Mouse (Mus musculus) cerebellum, adult 2 months (tissue): ENCODE data around the gene Rnf44. TPM values are rescaled to one million over a fixed set of nuclear protein-coding genes. Genes with fewer than 3 reads are reported as not detected.

Experiments
- DNase-seq, 2 experiments: peaks; one replicate each; pipeline ENCODE4 v3.0.0; 2021
- H3K27ac ChIP-seq: fragments of 200-500 bp; 2 replicates; pipeline ENCODE4 v1.5.1; 2012; ENCODE audit warnings: low read length, control low read depth, inconsistent platforms; ENCODE audit not compliant: insufficient read depth
- H3K27me3 ChIP-seq: fragments of 200-500 bp; 2 replicates; pipeline ENCODE4 v1.6.1; 2012; ENCODE audit warnings: inconsistent platforms, mild to moderate bottlenecking, low read length, moderate library complexity; ENCODE audit not compliant: control insufficient read depth, insufficient read depth
- H3K4me1 ChIP-seq: fragments of 200-500 bp; 2 replicates; pipeline ENCODE4 v1.6.1; 2011; ENCODE audit warnings: low read length; ENCODE audit not compliant: control insufficient read depth, insufficient read depth
- H3K4me3 ChIP-seq: fragments of 200-500 bp; replicated peaks from 2 replicates; pipeline ENCODE3; 2011; ENCODE audit warnings: mild to moderate bottlenecking, low read depth, low read length, control low read depth; ENCODE audit not compliant: insufficient read depth
- CTCF ChIP-seq: fragments of 200-500 bp; IDR thresholded peaks from 2 replicates; pipeline ENCODE4 v1.5.1; 2011; ENCODE audit warnings: low read depth, mild to moderate bottlenecking, control low read depth, low read length, moderate library complexity, borderline replicate concordance; ENCODE audit not compliant: insufficient read depth
- POLR2A ChIP-seq: fragments of 200-500 bp; IDR thresholded peaks from 2 replicates; pipeline ENCODE4 v1.6.1; 2011; ENCODE audit warnings: low read length, control low read depth, borderline replicate concordance; ENCODE audit not compliant: insufficient read depth
- WGBS: fragments of 180-500 bp; shearing (Covaris S2); methylation state at CpG from one replicate; pipeline ENCODE4 v1.1.7; 2018; 5-methylcytosine and 5-hydroxymethylcytosine counted together
- polyA plus RNA-seq: library from polyadenylated mRNA; depleted of rRNA; stranded (reverse); fragments of >200 nt; gene quantifications from 2 replicates; pipeline ENCODE4 v1.2.3, GENCODE M21; 2012

Gene Rnf44
- polyA plus RNA-seq, 1 experiment, result 91.5 TPM

DNA sequence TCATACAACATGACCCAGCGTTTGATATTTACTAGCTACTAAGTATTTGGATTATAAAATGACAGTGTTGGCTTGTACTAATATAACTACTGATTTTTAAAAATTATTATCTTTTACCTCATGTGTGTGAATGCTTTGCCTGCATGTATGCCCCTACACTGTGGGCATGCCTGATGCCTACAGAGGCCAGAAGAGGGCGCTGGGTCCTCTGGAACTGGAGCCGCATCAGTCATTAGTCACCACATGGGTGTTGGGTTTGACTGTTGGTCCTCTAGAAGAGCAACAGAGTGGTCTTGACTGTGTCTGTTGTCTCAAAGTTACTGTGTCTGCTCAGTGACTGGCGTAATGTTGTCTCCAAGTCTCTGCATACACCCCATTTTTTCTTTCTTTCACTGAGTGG, 20.7 kb upstream of the Rnf44 start:
- peak; percentile 33; the same call in 1 of the 2 replicates for TF ChIP-seq CTCF
- TF ChIP-seq POLR2A, result no peak
- H3K4me3 ChIP-seq, result no peak overlapping the region
- 48% methylated on average over 4 of the region's 4 CpGs for WGBS
- H3K4me1 ChIP-seq, result peaks cover 14% of the 10 kb centered on the region
- H3K27ac ChIP-seq, result no peak overlapping the region
- H3K27me3 ChIP-seq, result no peaks in the 10 kb centered on the region
- no peak for DNase-seq

DNA sequence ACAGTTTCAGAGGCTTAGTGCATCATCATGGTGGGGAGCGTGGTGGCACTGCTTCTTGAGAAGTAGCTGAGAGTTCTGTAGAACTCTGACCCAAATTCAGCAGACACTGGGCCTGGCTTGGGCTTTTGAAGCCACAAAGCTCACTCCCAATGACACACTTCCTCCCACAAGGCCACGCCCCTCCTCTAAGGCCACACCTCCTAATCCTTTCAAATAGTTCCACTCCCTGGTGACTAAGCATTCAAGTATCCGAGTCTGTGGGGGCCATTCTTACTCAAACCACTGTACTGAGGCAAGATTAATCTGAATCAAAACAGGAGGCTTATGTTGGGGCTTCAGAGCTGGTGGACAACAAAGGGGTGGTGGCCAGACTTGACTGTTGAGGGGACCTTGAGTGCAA, 17.2 kb upstream of the Rnf44 start:
- DNase-seq, result no peak
- H3K27ac ChIP-seq, result no peak overlapping the region
- H3K4me1 ChIP-seq, result no peaks in the 10 kb centered on the region
- TF ChIP-seq POLR2A, result no peak
- WGBS, result 84% methylated on average over 3 of the region's 3 CpGs
- no peak overlapping the region for H3K4me3 ChIP-seq
- no peaks in the 10 kb centered on the region for H3K27me3 ChIP-seq

DNA sequence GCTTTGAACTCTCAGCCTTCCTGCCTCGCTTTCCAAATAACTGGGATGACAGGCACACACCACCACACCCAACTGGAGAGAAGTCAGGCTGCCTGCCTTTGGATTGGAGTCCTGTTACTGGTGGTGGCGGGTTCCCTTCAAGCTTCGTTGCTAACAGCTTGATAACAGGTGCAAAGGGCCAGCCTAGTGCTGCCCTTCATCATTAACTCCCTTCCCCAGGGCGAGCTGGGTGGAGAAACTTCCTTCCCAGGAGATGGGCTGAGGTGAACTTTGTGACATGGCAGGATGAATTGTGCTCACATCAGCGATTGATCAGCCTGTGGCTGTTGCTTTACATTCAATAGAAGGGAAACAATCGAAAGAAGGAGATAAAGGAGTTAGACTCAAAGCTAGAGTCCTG, 11.2 kb upstream of the Rnf44 start:
- H3K27me3 ChIP-seq, result no peaks in the 10 kb centered on the region
- H3K4me3 ChIP-seq, result no peak overlapping the region
- WGBS, result 56% methylated on average over 6 of the region's 6 CpGs
- DNase-seq, result no peak
- TF ChIP-seq POLR2A, result no peak
- H3K27ac ChIP-seq, result no peak overlapping the region
- H3K4me1 ChIP-seq, result no peaks in the 10 kb centered on the region

DNA sequence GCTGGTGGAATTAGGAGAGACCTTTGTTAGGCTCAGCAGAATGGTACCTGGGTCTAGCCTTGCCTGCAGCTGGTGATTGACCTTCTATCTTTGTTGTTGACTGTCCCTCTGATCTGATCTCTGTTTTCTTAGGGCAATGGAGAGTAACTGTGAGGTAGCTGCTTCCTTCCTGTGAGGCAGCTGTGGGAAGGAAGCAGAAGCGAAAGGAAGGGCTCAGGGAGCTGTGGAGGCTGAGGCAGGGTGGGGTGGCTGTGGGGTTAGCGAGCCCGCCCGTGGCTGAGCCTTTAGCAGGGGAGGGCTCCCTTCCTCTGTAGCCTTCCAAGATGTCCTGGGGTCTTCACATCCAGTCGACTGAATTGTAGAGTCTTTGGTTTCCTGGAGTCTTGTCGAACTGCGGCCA, 8.8 kb upstream of the Rnf44 start:
- no peak overlapping the region for H3K4me3 ChIP-seq
- 49% methylated on average over 7 of the region's 7 CpGs for WGBS
- H3K4me1 ChIP-seq, result no peaks in the 10 kb centered on the region
- no peak for DNase-seq
- no peak for TF ChIP-seq POLR2A
- no peaks in the 10 kb centered on the region for H3K27me3 ChIP-seq
- no peak overlapping the region for H3K27ac ChIP-seq

DNA sequence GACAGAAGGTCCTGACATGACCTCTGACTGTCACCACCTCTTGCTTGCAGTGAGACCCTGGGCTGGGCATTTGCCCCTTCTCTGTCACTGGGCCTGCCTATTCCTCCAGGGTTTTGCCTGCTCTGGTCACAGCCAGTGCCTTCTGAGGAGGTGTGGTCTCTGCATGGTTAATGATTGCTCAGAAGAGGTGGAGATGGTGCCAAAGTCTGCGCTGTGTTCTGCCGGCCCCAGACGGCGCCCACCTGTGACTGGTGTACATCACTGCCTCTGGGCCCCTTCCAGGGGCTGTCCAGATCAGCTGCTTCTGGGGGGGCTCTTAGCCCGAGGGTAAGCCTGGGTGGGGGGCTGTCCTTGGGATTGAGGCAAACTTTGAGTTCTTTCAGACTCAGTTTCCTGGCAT, 7.5 kb upstream of the Rnf44 start, which contains the start of gene Cdhr2:
Gene Cdhr2 (plus strand): TSS at position 219 of the 400 bp plus-strand sequence.
- no peak within 1 kb of the TSS for H3K4me3 ChIP-seq
- 30% methylated on average over 5 of the region's 5 CpGs for WGBS
- H3K27ac ChIP-seq, result no peak within 1 kb of the TSS
- H3K27me3 ChIP-seq, result no peaks in the 10 kb centered on the region
- H3K4me1 ChIP-seq, result no peaks in the 10 kb centered on the region
- TF ChIP-seq CTCF (no peak), POLR2A (no peak)
- no peak for DNase-seq

DNA sequence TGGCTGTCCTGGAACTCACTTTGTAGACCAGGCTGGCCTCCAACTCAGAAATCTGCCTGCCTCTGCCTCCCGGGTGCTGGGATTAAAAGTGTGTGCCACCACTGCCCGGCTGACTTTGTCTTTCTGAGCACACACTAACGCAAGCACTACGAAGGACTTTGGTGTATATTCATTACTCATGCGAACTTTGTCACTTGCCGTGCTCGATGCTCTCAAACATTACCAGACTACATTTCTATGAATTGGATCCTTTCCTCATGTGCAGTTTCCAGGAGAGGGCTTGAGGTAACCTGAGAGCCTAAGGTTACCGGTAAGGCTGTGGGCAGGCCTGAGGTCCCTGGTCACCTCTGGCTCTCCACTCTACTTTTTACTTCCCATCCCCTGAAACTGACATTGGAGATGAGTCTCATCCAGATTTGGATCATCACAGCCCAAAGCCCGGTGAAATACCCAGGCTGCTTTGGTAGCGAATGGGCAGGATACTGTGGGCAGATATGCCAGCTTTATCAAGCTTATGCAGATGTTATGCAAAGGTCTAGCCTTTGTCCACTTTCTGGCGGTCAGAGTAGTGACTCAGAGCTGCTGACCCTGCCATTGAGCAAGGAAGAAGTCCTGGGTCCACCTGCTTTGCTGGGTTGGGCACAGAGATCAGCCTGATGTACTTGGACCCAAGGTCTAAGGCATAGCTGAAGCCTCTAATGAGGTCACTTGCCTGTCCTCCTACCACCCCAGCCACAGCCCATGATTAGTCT, 1.9 kb upstream of the Rnf44 start:
- H3K4me1 ChIP-seq, result peaks cover 11% of the 10 kb centered on the region
- 90% methylated on average over 11 of the region's 11 CpGs for WGBS
- no peaks in the 10 kb centered on the region for H3K27me3 ChIP-seq
- no peak overlapping the region for H3K4me3 ChIP-seq
- H3K27ac ChIP-seq, result no peak overlapping the region
- TF ChIP-seq CTCF (no peak), POLR2A (no peak)
- DNase-seq, result peak in 1 of 2 experiments; percentile 15

DNA sequence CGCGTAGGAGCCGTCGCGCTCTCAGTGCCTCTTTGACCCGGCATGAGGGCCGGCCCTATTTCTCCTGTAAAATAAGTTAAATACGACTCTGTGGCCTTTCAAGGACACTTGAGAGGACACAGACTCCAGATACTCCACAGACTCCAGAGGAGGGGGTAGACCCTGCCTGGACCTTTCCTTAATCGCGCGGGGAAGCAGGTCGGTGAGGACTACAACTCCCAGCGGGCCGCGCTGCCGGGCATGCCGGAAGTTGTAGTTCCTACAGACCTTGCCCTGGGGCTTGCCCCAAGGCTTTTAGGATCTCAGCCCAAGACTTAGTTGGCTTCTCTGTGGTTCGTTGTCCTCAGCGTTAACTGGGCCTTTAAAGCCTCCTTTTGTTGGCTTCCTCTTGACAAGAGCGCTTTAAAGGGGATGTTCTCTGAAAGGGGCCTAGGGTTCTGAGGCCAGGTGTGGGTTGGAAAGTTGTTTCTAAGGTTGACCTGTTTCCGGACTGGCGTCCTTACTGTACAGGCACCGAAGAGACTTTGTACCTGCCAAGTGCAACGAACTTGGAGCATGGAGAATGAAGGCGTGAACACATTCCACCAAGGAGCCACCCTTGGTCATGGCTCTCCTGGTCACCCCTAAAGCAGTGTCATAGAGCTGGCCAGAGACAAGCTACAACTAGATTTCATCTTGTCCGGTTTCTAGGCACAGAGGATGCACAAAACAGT, 797 bp upstream of the Rnf44 start:
- Histone ChIP-seq H3K27me3 (no peaks in the 10 kb centered on the region), H3K27ac (peak overlapping the region; percentile 97), H3K4me1 (peaks cover 11% of the 10 kb centered on the region), H3K4me3 (peak overlapping the region; percentile 83)
- TF ChIP-seq CTCF (no peak), POLR2A (peak; percentile 58; the same call in 1 of the 2 replicates)
- no peak for DNase-seq
- WGBS, result 15% methylated on average over 26 of the region's 26 CpGs
